Mouse (Mus musculus): ENCODE measurements around the gene Smcp. TPM values are rescaled to one million over a fixed set of nuclear protein-coding genes. Genes with fewer than 3 reads are reported as not detected.

The Smcp gene
- polyA plus RNA-seq (2012), result not detected in 2 replicates

DNA sequence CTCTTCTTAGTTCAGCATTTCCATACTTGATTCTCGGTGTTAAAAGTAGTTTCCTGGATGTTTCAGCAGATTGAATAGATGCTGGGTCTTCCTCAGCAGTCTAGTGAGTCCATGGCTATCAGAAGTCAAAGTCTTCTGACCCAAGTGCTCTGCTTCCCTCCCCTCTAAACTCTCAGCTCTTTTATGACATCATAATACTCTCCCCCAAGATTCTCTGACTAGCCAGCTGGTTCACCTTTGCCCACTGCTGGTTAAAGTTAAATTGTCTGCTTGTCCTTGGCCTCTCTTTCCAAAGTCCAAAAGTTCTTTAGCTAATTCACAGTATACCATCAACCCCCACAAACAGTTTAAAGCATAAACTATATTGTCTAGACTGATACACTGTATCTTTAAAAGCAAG lies at the start of gene Smcp:
Gene Smcp, minus strand, starts transcription at position 140 of the 400 bp plus-strand sequence.
- H3K4me3 ChIP-seq (replicated peaks), result no peak within 1 kb of the TSS
- H3K27me3 ChIP-seq (ENCODE audit: control insufficient read depth), result no peaks in the 10 kb centered on the region
- no peaks in the 10 kb centered on the region for H3K36me3 ChIP-seq (ENCODE audit: control insufficient read depth)
- no peaks in the 10 kb centered on the region for H3K4me1 ChIP-seq (ENCODE audit: control insufficient read depth)
- H3K9me3 ChIP-seq (ENCODE audit: control insufficient read depth, low read length), result no peaks in the 10 kb centered on the region
- TF ChIP-seq TAL1 (IDR thresholded peaks at IDR 0.05; ENCODE audit: low read length), result no peak

DNA sequence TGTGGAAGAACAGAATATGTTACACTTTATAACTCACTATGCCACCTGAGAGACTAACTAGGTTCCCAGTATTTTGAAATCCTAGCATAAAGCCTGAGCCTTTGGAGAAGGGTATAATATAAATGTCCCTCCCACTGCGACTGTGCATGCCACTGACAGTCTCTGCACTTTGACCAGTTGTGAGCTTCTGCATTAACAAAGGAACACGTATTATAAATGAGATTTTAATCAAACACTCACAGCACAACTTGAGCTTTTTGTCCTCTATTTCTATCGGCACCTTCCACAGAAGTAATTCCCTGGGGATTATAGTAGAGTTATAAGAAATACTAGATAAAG lies 49.8 kb upstream of the Smcp start:
- no peaks in the 10 kb centered on the region for H3K27me3 ChIP-seq (ENCODE audit: control insufficient read depth)
- H3K36me3 ChIP-seq (ENCODE audit: control insufficient read depth), result no peaks in the 10 kb centered on the region
- H3K9me3 ChIP-seq (ENCODE audit: control insufficient read depth, low read length), result 0 out of 2 replicates have a peak, but pooled peaks cover 3% of the 10 kb centered on the region
- H3K4me3 ChIP-seq (replicated peaks), result no peak overlapping the region
- no peaks in the 10 kb centered on the region for H3K4me1 ChIP-seq (ENCODE audit: control insufficient read depth)
- TF ChIP-seq TAL1 (IDR thresholded peaks at IDR 0.05; ENCODE audit: low read length) (no peak), GATA1 (IDR thresholded peaks at IDR 0.05; ENCODE audit: low read length) (no peak)

DNA sequence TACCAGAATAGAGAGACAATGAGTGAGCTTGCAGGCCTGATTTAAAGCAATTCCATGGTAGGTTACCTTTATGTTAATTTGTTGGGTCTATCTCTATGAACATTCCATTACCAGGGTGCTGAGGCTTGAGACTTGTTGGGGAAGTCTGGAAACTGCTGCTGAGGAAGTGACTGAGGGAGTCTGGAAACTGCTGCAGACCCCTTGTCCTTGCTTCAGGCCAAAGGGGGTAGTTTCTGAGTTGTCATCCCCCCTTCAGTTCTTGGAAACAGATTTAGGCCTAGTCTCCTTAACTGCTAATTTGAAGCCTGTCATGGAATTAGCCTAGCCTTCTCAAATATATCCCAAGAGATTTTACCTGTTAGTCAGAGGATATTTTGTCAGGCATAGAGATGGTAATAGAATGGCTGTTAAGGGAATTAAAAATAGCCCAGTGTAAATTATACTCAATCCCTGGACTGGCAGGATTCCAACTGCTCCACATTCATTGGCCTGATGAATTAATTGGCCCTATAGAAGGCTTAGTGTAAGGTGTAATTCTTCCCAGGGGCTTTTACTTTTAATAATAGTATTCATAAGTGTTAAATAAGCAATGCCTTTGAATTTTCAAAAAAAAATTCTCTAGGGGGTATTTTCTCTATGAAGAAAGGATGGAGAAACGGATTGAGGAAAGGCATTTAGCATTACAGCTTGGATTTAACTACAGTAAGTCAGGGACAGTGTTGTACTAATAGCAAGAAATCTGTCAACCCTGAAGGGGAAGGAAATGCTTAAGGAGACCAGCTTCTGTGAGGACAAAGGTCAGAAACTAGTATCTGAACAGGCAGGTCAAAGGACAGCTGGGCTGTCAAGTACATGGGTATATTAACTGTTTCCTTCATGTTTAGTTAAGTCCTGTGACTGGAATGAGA lies 49.2 kb upstream of the Smcp start:
- Histone ChIP-seq H3K27me3 (ENCODE audit: control insufficient read depth) (no peaks in the 10 kb centered on the region), H3K36me3 (ENCODE audit: control insufficient read depth) (no peaks in the 10 kb centered on the region), H3K4me3 (replicated peaks) (no peak overlapping the region), H3K4me1 (ENCODE audit: control insufficient read depth) (no peaks in the 10 kb centered on the region), H3K9me3 (ENCODE audit: control insufficient read depth, low read length) (0 out of 2 replicates have a peak, but pooled peaks cover 3% of the 10 kb centered on the region)
- TF ChIP-seq GATA1 (IDR thresholded peaks at IDR 0.05; ENCODE audit: low read length) (no peak), TAL1 (IDR thresholded peaks at IDR 0.05; ENCODE audit: low read length) (no peak)

DNA sequence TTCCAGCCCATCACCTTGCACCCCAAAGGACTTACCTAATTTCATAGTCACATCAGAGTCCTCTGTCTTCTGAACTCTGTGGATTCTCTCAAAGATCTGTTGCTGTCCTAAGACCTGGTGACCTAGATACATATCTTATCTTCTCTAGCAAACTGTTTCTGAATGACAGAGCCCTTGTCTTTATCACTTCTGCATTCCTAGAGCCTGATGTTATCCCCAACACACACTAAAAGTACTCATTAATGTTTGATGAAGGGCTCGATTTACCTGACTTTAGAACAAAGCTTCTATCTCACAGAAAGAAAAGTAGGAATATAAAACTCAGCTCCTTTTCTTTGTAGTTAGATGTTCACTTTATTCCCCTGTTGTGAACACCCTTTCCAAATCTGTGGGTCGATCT lies 32.8 kb upstream of the Smcp start, which contains the start of gene Lce6a:
Gene Lce6a, minus strand, starts transcription at position 101 of the 400 bp plus-strand sequence.
- no peak for TF ChIP-seq TAL1 (IDR thresholded peaks at IDR 0.05; ENCODE audit: low read length)
- H3K27me3 ChIP-seq (ENCODE audit: control insufficient read depth), result no peaks in the 10 kb centered on the region

GRCm38 (mm10) chr3:92609804-92610203 lies 21.0 kb upstream of the Smcp start:
- no peak overlapping the region for H3K4me3 ChIP-seq (replicated peaks)
- no peaks in the 10 kb centered on the region for H3K27me3 ChIP-seq (ENCODE audit: control insufficient read depth)
- TF ChIP-seq GATA1 (IDR thresholded peaks at IDR 0.05; ENCODE audit: low read length) (no peak), TAL1 (IDR thresholded peaks at IDR 0.05; ENCODE audit: low read length) (no peak)
- no peaks in the 10 kb centered on the region for H3K4me1 ChIP-seq (ENCODE audit: control insufficient read depth)
- no peaks in the 10 kb centered on the region for H3K9me3 ChIP-seq (ENCODE audit: control insufficient read depth, low read length)
- H3K36me3 ChIP-seq (ENCODE audit: control insufficient read depth), result no peaks in the 10 kb centered on the region

More for the DNA sequence above, 32.8 kb upstream of the Smcp start, which contains the start of gene Lce6a:
- no peak within 1 kb of the TSS for H3K4me3 ChIP-seq (replicated peaks)
- no peaks in the 10 kb centered on the region for H3K4me1 ChIP-seq (ENCODE audit: control insufficient read depth)
- H3K9me3 ChIP-seq (ENCODE audit: control insufficient read depth, low read length), result no peaks in the 10 kb centered on the region
- H3K36me3 ChIP-seq (ENCODE audit: control insufficient read depth), result no peaks in the 10 kb centered on the region

DNA sequence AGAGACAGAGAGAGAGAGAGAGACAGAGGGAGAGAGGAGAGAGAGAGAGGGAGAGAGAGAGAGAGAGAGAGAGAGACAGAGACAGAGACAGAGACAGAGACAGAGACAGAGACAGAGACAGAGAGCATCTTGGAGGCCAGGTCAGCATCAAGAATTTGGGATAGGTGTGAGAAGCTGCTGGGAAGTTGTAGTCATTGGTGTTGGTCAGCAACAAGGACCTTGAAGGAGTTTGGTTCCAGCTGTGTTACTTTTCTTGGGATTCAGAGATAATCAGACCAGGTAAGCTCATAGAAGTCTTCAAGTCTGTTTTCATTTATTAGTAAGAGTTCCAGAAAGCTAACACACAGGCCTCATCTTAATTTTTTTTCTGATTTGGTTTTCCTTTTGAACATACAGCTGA lies 18.6 kb upstream of the Smcp start, which contains the start of gene 2210017I01Rik:
Gene 2210017I01Rik, minus strand, starts transcription at position 101 of the 400 bp plus-strand sequence.
- Histone ChIP-seq H3K4me3 (replicated peaks) (no peak within 1 kb of the TSS), H3K36me3 (ENCODE audit: control insufficient read depth) (no peaks in the 10 kb centered on the region), H3K27me3 (ENCODE audit: control insufficient read depth) (no peaks in the 10 kb centered on the region), H3K4me1 (ENCODE audit: control insufficient read depth) (no peaks in the 10 kb centered on the region), H3K9me3 (ENCODE audit: control insufficient read depth, low read length) (no peaks in the 10 kb centered on the region)
- TF ChIP-seq GATA1 (IDR thresholded peaks at IDR 0.05; ENCODE audit: low read length) (no peak), TAL1 (IDR thresholded peaks at IDR 0.05; ENCODE audit: low read length) (no peak)

DNA sequence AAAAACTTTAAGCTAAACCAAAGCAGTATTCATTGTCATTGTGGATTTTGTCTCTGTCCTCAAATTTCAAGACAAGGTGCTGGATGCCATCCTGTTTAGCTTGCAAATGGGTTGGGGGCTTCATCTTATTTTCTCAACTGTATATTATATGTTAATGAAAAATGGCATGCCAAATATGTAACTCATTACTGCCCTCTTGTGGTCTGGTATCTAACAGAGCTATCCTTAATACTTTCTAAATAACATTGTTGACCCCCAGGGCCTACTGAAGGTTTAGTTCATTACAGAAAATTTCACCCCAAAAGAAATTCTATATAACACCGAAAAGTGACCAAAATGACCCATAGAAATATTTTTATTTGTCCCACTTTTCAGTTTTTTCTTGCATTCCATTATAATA lies 13.4 kb upstream of the Smcp start:
- no peak overlapping the region for H3K4me3 ChIP-seq (replicated peaks)

DNA sequence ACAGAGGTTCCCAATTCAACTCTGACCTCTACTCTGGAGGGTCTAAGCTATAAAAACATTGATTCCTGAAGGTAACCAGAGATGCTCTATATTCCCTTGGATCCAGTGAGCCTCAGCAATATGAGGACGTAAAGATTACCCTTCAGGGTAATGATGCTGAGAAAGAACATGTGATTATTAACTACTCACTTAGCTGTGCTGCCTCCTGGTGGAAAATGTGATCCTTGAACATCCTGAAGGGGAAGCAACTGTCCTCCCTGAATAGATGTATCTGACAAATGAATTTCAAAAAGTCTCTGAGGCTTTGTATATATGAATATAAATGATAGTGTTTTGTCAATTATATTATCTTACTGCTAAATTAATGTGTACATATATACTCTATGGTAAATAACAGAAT lies 11.7 kb upstream of the Smcp start:
- TF ChIP-seq GATA1 (IDR thresholded peaks at IDR 0.05; ENCODE audit: low read length) (no peak), TAL1 (IDR thresholded peaks at IDR 0.05; ENCODE audit: low read length) (no peak)
- no peaks in the 10 kb centered on the region for H3K36me3 ChIP-seq (ENCODE audit: control insufficient read depth)
- H3K4me3 ChIP-seq (replicated peaks), result no peak overlapping the region
- no peaks in the 10 kb centered on the region for H3K27me3 ChIP-seq (ENCODE audit: control insufficient read depth)
- H3K4me1 ChIP-seq (ENCODE audit: control insufficient read depth), result no peaks in the 10 kb centered on the region
- no peaks in the 10 kb centered on the region for H3K9me3 ChIP-seq (ENCODE audit: control insufficient read depth, low read length)

More for the DNA sequence above, 13.4 kb upstream of the Smcp start:
- no peaks in the 10 kb centered on the region for H3K4me1 ChIP-seq (ENCODE audit: control insufficient read depth)
- H3K27me3 ChIP-seq (ENCODE audit: control insufficient read depth), result no peaks in the 10 kb centered on the region
- H3K9me3 ChIP-seq (ENCODE audit: control insufficient read depth, low read length), result no peaks in the 10 kb centered on the region
- TF ChIP-seq GATA1 (IDR thresholded peaks at IDR 0.05; ENCODE audit: low read length), result no peak
- no peak for TF ChIP-seq TAL1 (IDR thresholded peaks at IDR 0.05; ENCODE audit: low read length)
- no peaks in the 10 kb centered on the region for H3K36me3 ChIP-seq (ENCODE audit: control insufficient read depth)

- H3K4me3 ChIP-seq (replicated peaks), result no peak overlapping the region
- TF ChIP-seq GATA1 (IDR thresholded peaks at IDR 0.05; ENCODE audit: low read length) (no peak), TAL1 (IDR thresholded peaks at IDR 0.05; ENCODE audit: low read length) (no peak)
- no peaks in the 10 kb centered on the region for H3K9me3 ChIP-seq (ENCODE audit: control insufficient read depth, low read length)
- H3K4me1 ChIP-seq (ENCODE audit: control insufficient read depth), result no peaks in the 10 kb centered on the region
- H3K36me3 ChIP-seq (ENCODE audit: control insufficient read depth), result no peaks in the 10 kb centered on the region
- H3K27me3 ChIP-seq (ENCODE audit: control insufficient read depth), result no peaks in the 10 kb centered on the region
These were observed 11.2 kb upstream of the Smcp start for GRCm38 (mm10) chr3:92599973-92600372.
